Mouse (Mus musculus) left cerebral cortex, postnatal 14 days (tissue): ENCODE results near the gene Rab3gap2. TPM values are rescaled to one million over a fixed set of nuclear protein-coding genes. Genes with fewer than 3 reads are reported as not detected.

Experiments used
- DNase-seq, 2 experiments: peaks; one replicate each; pipeline ENCODE4 v3.0.0; 2021 to 2022; ENCODE audit warnings: low spot score in 2 of 2, mixed read lengths in 1 of 2
- intact Hi-C: fragments of 180-260 bp; cut with DNase I; formaldehyde crosslinking; loops from one replicate; pipeline ENCODE4 v1.15.1; 2025
- long read RNA-seq, 2 experiments: library from polyadenylated mRNA; stranded (forward); transcript quantifications; one replicate each; pipeline ENCODE4 v2.0.0; 2021
- total RNA-seq, 2 experiments: library from RNA; stranded (reverse); gene quantifications; 2 replicates each; pipeline ENCODE4 v1.2.3; 2021

The Rab3gap2 gene
- total RNA-seq: 10 to 100 TPM; 65.2 to 71.2 TPM
- long read RNA-seq, experiment 1, full-length matches to known transcripts: 25 of 46 reads
- long read RNA-seq, experiment 1, partial matches to known transcripts: 16 of 46 reads
- long read RNA-seq, experiment 1, other reads (novel, unspliced or antisense): 5 of 46 reads
- long read RNA-seq, experiment 2, full-length matches to known transcripts: 30 of 51 reads
- long read RNA-seq, experiment 2, partial matches to known transcripts: 12 of 51 reads
- long read RNA-seq, experiment 2, other reads (novel, unspliced or antisense): 9 of 51 reads

GRCm38 (mm10) chr1:185203909-185204661 lies at the start of gene Rab3gap2:
Rab3gap2 (plus strand) TSS chr1:185204117.
- intact Hi-C loops: no loop called here
- DNase-seq: peak; percentile 99

GRCm38 (mm10) chr1:185173641-185174040 lies 30.3 kb upstream of the Rab3gap2 start:
- DNase-seq: no peak
- intact Hi-C loops: no loop called here

- intact Hi-C loops: no loop called here
- DNase-seq: peak; percentile 59 to 83
These were observed 26.1 kb upstream of the Rab3gap2 start for GRCm38 (mm10) chr1:185177860-185178259.

GRCm38 (mm10) chr1:185183591-185184330 lies 20.2 kb upstream of the Rab3gap2 start:
- DNase-seq: no peak
- intact Hi-C loops: loop anchor here (2.0 kb wide), 1 partner anchor 329 kb away; no protein-coding TSS in a partner anchor

GRCm38 (mm10) chr1:185185556-185185955 lies 18.4 kb upstream of the Rab3gap2 start:
- DNase-seq: peak; percentile 74 to 82

GRCm38 (mm10) chr1:185187135-185187785 lies 16.7 kb upstream of the Rab3gap2 start:
- peak; percentile 65 to 67 for DNase-seq
- intact Hi-C loops: loop anchor here (5.0 kb wide), 1 partner anchor 190 kb away; the partner anchor contains the start of gene Mark1

More at GRCm38 (mm10) chr1:185185556-185185955, 18.4 kb upstream of the Rab3gap2 start:
- intact Hi-C loops: loop anchor here (2.0 to 5.0 kb wide), 2 partner anchors 188 to 331 kb away; partner anchors contain the start of gene Mark1

GRCm38 (mm10) chr1:185189901-185190300 lies 14.0 kb upstream of the Rab3gap2 start:
- intact Hi-C loops: loop anchor here (5.0 to 10.0 kb wide), 4 partner anchors 193 to 365 kb away; partner anchors contain the start of gene Mark1
- no peak for DNase-seq

- intact Hi-C loops: loop anchor here (5.0 to 10.0 kb wide), 3 partner anchors 225 to 367 kb away; no protein-coding TSS in a partner anchor
- DNase-seq: no peak
These were observed 11.8 kb upstream of the Rab3gap2 start for GRCm38 (mm10) chr1:185192087-185192486.

- intact Hi-C loops: loop anchor here (5.0 to 10.0 kb wide), 3 partner anchors 226 to 369 kb away; no protein-coding TSS in a partner anchor
- DNase-seq: peak; percentile 64 to 66
These were observed 10.4 kb upstream of the Rab3gap2 start for GRCm38 (mm10) chr1:185193509-185193908.

GRCm38 (mm10) chr1:185196323-185196722 lies 7.6 kb upstream of the Rab3gap2 start:
- intact Hi-C loops: loop anchor here (10.0 kb wide), 2 partner anchors 302 to 372 kb away; no protein-coding TSS in a partner anchor
- DNase-seq: no peak

GRCm38 (mm10) chr1:185200571-185201395 lies 3.1 kb upstream of the Rab3gap2 start:
- DNase-seq: no peak
- intact Hi-C loops: no loop called here

- intact Hi-C loops: no loop called here
These were observed 1.9 kb upstream of the Rab3gap2 start for GRCm38 (mm10) chr1:185201994-185202393.

GRCm38 (mm10) chr1:185203196-185203908 lies 565 bp upstream of the Rab3gap2 start:
- no peak for DNase-seq
- intact Hi-C loops: no loop called here

More at GRCm38 (mm10) chr1:185201994-185202393, 1.9 kb upstream of the Rab3gap2 start:
- DNase-seq: no peak

- DNase-seq: no peak
- intact Hi-C loops: no loop called here
These were observed 1.2 kb downstream of the Rab3gap2 start for GRCm38 (mm10) chr1:185205090-185205489.

GRCm38 (mm10) chr1:185207851-185208595 lies 4.1 kb downstream of the Rab3gap2 start:
- DNase-seq: no peak
- intact Hi-C loops: no loop called here

GRCm38 (mm10) chr1:185208766-185209165 lies 4.8 kb downstream of the Rab3gap2 start:
- no peak for DNase-seq
- intact Hi-C loops: no loop called here
